Mouse (Mus musculus): ENCODE data around the gene Agbl5.

DNA sequence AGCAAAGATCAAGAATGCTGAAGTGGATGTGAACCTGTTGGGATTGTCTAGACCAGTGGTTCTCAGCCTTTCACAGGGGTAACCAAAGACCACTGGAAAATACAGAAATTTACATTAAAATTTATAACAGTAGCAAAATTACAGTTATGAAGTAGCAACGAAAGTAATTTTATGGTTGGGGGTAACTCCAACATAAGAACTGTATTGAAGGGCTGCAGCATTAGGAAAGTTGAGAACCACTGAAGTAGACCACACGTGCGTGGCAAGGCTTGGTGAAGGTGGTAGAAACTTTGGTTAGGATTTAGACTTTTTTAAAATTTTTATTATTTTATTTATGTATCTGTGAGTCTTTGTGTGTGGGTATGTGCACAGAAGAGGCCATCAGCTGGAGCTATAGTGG, 20.8 kb upstream of the Agbl5 start, which contains the start of gene Tmem214:
- TF ChIP-seq GATA1 (IDR thresholded peaks at IDR 0.05; ENCODE audit: borderline replicate concordance, low read length) (no peak), FLI1 (IDR thresholded peaks at IDR 0.05; ENCODE audit: low read length) (no peak)
